Mouse (Mus musculus) brain, embryonic 14.5 days (tissue): Measurements from ENCODE around the gene Vwa7.

ENCODE experiments used
- CTCF ChIP-seq: fragments of 200-500 bp; IDR thresholded peaks from 2 replicates; pipeline ENCODE4 v1.5.1; 2012; ENCODE audit warnings: inconsistent platforms, mild to moderate bottlenecking, moderate library complexity, borderline replicate concordance; ENCODE audit not compliant: insufficient read depth, insufficient read length; ENCODE audit errors: extremely low read depth
- POLR2A ChIP-seq: fragments of 200-500 bp; IDR thresholded peaks from 2 replicates; pipeline ENCODE4 v1.6.1; 2012; ENCODE audit warnings: mild to moderate bottlenecking, inconsistent platforms, borderline replicate concordance; ENCODE audit not compliant: poor library complexity, insufficient read depth, insufficient read length, severe bottlenecking; ENCODE audit errors: extremely low read depth

DNA sequence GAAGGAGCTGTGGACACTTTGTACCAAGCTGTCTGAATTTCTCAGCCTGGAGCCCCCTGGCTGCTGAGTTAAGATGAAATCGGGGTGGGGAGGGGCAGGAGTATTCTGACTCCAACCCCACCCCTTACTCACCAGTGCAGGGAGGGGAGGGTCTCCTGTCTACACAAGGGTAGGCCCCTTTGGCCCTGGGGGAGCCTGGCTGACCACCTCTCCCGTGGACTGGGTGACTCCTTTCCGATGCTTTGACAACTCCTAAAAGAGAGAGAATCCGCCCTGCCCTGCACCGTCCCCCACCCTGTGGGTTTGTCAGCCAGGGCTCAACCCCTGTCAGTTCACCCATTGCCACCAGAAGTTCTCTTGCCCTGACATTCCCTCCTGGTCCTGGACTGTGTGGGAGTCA, 9.8 kb downstream of the Vwa7 start:
- TF ChIP-seq POLR2A (no peak), CTCF (no peak)
